In genomic region chr1:152506175-152506574, GRCm38 (mm10) we compare ENCODE assay signal across 12 mouse cellular contexts.
"Had no signal": no experiment of that assay in that cellular context is flagged by ENCODE, and none has a peak within 500 bp of the region (broad histone marks: within the 10 kb centered on the region; RNA-seq: fewer than 3 reads in every experiment).

No protein-coding gene starts in this region.

- DNase-seq: lung, adult 18-20 months; lung, embryonic 14.5 days; lung, postnatal 10 days; lung, postnatal 4 days; midbrain, embryonic 14.5 days; retina, postnatal 1 day; right cerebral cortex, adult 18-20 months; right cerebral cortex, postnatal 25 days; right cerebral cortex, postnatal 4 days; thymus, adult 2 months; thymus, postnatal 25 days; thymus, postnatal 4 days had no signal
